Mouse (Mus musculus) thymus, postnatal 36 days (tissue): ENCODE measurements at regions not wholly inside any gene's neighbourhood (a gene's known extent, or its start where the extent isn't known, plus 50 kb on each side); places are given as distances from the start of the nearest gene placed in this dataset.
A peak's percentile ranks its signal among the peaks of the same experiment; 100 is the strongest.

Source experiments
- DNase-seq, 2 experiments: peaks; one replicate each; pipeline ENCODE4 v3.0.0; 2022; ENCODE audit warnings: mixed read lengths in 2 of 2

GRCm38 (mm10) chr10:117940441-117941265 is 94.8 kb upstream of the Rap1b start:
- DNase-seq = no peak

GRCm38 (mm10) chr10:117941266-117941651 is 95.4 kb upstream of the Rap1b start:
- no peak for DNase-seq

- DNase-seq = no peak
These were observed 98.0 kb upstream of the Rap1b start for GRCm38 (mm10) chr10:117943702-117944307.

- DNase-seq = no peak
These were observed 101.4 kb upstream of the Rap1b start for GRCm38 (mm10) chr10:117947191-117947590.

GRCm38 (mm10) chr10:117947911-117948310 is 102.1 kb upstream of the Rap1b start:
- DNase-seq = peak; percentile 34 to 35

- peak; percentile 60 to 66 for DNase-seq
These were observed 106.5 kb upstream of the Rap1b start for GRCm38 (mm10) chr10:117952116-117953025.

GRCm38 (mm10) chr10:117953026-117953711 is 107.3 kb upstream of the Rap1b start:
- DNase-seq = peak; percentile 58 to 61

- DNase-seq = no peak
These were observed 110.5 kb upstream of the Rap1b start for GRCm38 (mm10) chr10:117956174-117956950.

GRCm38 (mm10) chr10:117974706-117975105 is 128.9 kb upstream of the Rap1b start:
- no peak for DNase-seq

GRCm38 (mm10) chr10:117975467-117975866 is 129.6 kb upstream of the Rap1b start:
- no peak for DNase-seq

- no peak for DNase-seq
These were observed 133.3 kb upstream of the Rap1b start for GRCm38 (mm10) chr10:117979091-117979490.

- DNase-seq = no peak
These were observed 136.9 kb upstream of the Rap1b start for GRCm38 (mm10) chr10:117982611-117983210.

- DNase-seq = no peak
These were observed 137.4 kb upstream of the Rap1b start for GRCm38 (mm10) chr10:117983271-117983670.

GRCm38 (mm10) chr10:117984784-117985602 is 139.2 kb upstream of the Rap1b start:
- DNase-seq = no peak

- DNase-seq = no peak
These were observed 141.8 kb upstream of the Rap1b start for GRCm38 (mm10) chr10:117987620-117988019.

GRCm38 (mm10) chr10:117988076-117988475 is 142.2 kb upstream of the Rap1b start:
- DNase-seq = no peak

- no peak for DNase-seq
These were observed 145.3 kb upstream of the Rap1b start for GRCm38 (mm10) chr10:117991176-117991575.

- DNase-seq = peak in 1 of 2 experiments; percentile 33
These were observed 146.5 kb upstream of the Rap1b start for GRCm38 (mm10) chr10:117992317-117992716.

GRCm38 (mm10) chr10:117993809-117994208 is 147.8 kb upstream of the Mdm1 start:
- no peak for DNase-seq

GRCm38 (mm10) chr10:117994768-117995167 is 146.8 kb upstream of the Mdm1 start:
- no peak for DNase-seq
